Mouse (Mus musculus) midbrain, embryonic 12.5 days (tissue): ENCODE data around the gene Hist1h4k. TPM values are rescaled to one million over a fixed set of nuclear protein-coding genes. Genes with fewer than 3 reads are reported as not detected.
"Not testable (repeated sequence)": the region's sequence is repeated elsewhere in the genome, so short reads cannot be mapped to it uniquely, and the experiment has no call there.

Experiments
- ATAC-seq: fragments of 200-750 bp; cut with Nextera tagmentation; 2 replicates; pipeline ENCODE4 v1.8.0; 2017; ENCODE audit warnings: low read depth, moderate TSS enrichment, moderate library complexity; ENCODE audit not compliant: low FRiP score
- H3K27ac ChIP-seq: fragments of 300-500 bp; sonication (generic); replicated peaks from 2 replicates; pipeline ENCODE4 v1.5.1; 2016; ENCODE audit warnings: mild to moderate bottlenecking
- H3K27me3 ChIP-seq: fragments of 300-500 bp; sonication (generic); 2 replicates; pipeline ENCODE4 v1.6.1; 2016; ENCODE audit warnings: mild to moderate bottlenecking
- H3K36me3 ChIP-seq: fragments of 300-500 bp; sonication (generic); 2 replicates; pipeline ENCODE4 v1.6.1; 2016
- H3K4me1 ChIP-seq: fragments of 300-500 bp; sonication (generic); 2 replicates; pipeline ENCODE4 v1.6.1; 2016
- H3K4me2 ChIP-seq: fragments of 300-500 bp; sonication (generic); replicated peaks from 2 replicates; pipeline ENCODE4 v1.6.1; 2016; ENCODE audit warnings: mild to moderate bottlenecking, moderate library complexity
- H3K4me3 ChIP-seq: fragments of 300-500 bp; sonication (generic); 2 replicates; pipeline ENCODE4 v1.5.1; 2016; ENCODE audit warnings: mild to moderate bottlenecking
- H3K9ac ChIP-seq: fragments of 300-500 bp; sonication (generic); replicated peaks from 2 replicates; pipeline ENCODE4 v1.6.1; 2016; ENCODE audit warnings: mild to moderate bottlenecking, moderate library complexity
- H3K9me3 ChIP-seq: fragments of 300-500 bp; sonication (generic); 2 replicates; pipeline ENCODE4 v1.6.1; 2016; ENCODE audit warnings: mild to moderate bottlenecking
- WGBS: fragments of 180-500 bp; shearing (Covaris S2); methylation state at CpG from one replicate; pipeline ENCODE4 v1.1.7; 2016; 5-methylcytosine and 5-hydroxymethylcytosine counted together
- polyA plus RNA-seq: library from polyadenylated mRNA; unstranded; fragments of >200 nt; fragmentation: Nextera tagmentation; extraction: Ambion mirVana; gene quantifications from 2 replicates; pipeline ENCODE4 v1.2.1, GENCODE M21; 2016

Hist1h4k gene
- polyA plus RNA-seq, 1 experiment from 2014 or later: 3.5 TPM

- Histone ChIP-seq H3K27ac (peak overlapping the region; percentile 95), H3K9me3 (no peaks in the 10 kb centered on the region), H3K27me3 (no peaks in the 10 kb centered on the region), H3K4me2 (peak overlapping the region; percentile 71), H3K36me3 (no peaks in the 10 kb centered on the region), H3K4me1 (peaks cover 24% of the 10 kb centered on the region), H3K4me3 (peak overlapping the region; percentile 47), H3K9ac (peak overlapping the region; percentile 60)
- 4% methylated on average over 10 of the region's 10 CpGs for WGBS
- ATAC-seq: no peak
These were observed 2.8 kb upstream of the Hist1h4k start for GRCm38 (mm10) chr13:21753051-21753523.

- ATAC-seq: no peak
- H3K36me3 ChIP-seq: no peaks in the 10 kb centered on the region
- H3K4me2 ChIP-seq: peak overlapping the region; percentile 71
- no peak overlapping the region for H3K4me3 ChIP-seq
- 0 out of 2 replicates have a peak overlapping the region, but pooled peaks have one; percentile 24 for H3K9ac ChIP-seq
- peaks cover 27% of the 10 kb centered on the region for H3K4me1 ChIP-seq
- no peaks in the 10 kb centered on the region for H3K27me3 ChIP-seq
- 39% methylated on average over 3 of the region's 3 CpGs for WGBS
- no peaks in the 10 kb centered on the region for H3K9me3 ChIP-seq
- H3K27ac ChIP-seq: peak overlapping the region; percentile 95
These were observed 2.1 kb upstream of the Hist1h4k start for GRCm38 (mm10) chr13:21752356-21752755.

GRCm38 (mm10) chr13:21751827-21752226 is 1.5 kb upstream of the Hist1h4k start:
- Histone ChIP-seq H3K36me3 (no peaks in the 10 kb centered on the region), H3K27me3 (no peaks in the 10 kb centered on the region), H3K27ac (peak overlapping the region; percentile 95), H3K9ac (no peak overlapping the region), H3K4me1 (peaks cover 28% of the 10 kb centered on the region), H3K4me3 (no peak overlapping the region), H3K4me2 (no peak overlapping the region; the same call in 1 of the 2 replicates), H3K9me3 (no peaks in the 10 kb centered on the region)
- no peak for ATAC-seq
- WGBS: 78% methylated on average over 3 of the region's 3 CpGs

- H3K4me3 ChIP-seq: no peak overlapping the region
- H3K4me1 ChIP-seq: peaks cover 28% of the 10 kb centered on the region
- H3K27me3 ChIP-seq: no peaks in the 10 kb centered on the region
- H3K4me2 ChIP-seq: no peak overlapping the region
- H3K27ac ChIP-seq: peak overlapping the region; percentile 95; the same call in 1 of the 2 replicates
- H3K9me3 ChIP-seq: no peaks in the 10 kb centered on the region
- ATAC-seq: no peak
- H3K9ac ChIP-seq: no peak overlapping the region
- no peaks in the 10 kb centered on the region for H3K36me3 ChIP-seq
These were observed 1.1 kb upstream of the Hist1h4k start for GRCm38 (mm10) chr13:21751417-21751816.

GRCm38 (mm10) chr13:21749387-21750158 is 732 bp downstream of the Hist1h4k start:
- Histone ChIP-seq H3K27me3 (no peaks in the 10 kb centered on the region), H3K36me3 (no peaks in the 10 kb centered on the region), H3K9me3 (no peaks in the 10 kb centered on the region), H3K9ac (peak overlapping the region; percentile 71), H3K4me2 (peak overlapping the region; percentile 86), H3K4me1 (peaks cover 26% of the 10 kb centered on the region), H3K4me3 (peak overlapping the region; percentile 56), H3K27ac (peak overlapping the region; percentile 94)
- ATAC-seq: no peak
- WGBS: 6% methylated on average over 5 of the region's 5 CpGs

GRCm38 (mm10) chr13:21745006-21745405 is 5.3 kb downstream of the Hist1h4k start:
- no peak overlapping the region for H3K4me3 ChIP-seq
- no peaks in the 10 kb centered on the region for H3K9me3 ChIP-seq
- no peak overlapping the region for H3K4me2 ChIP-seq
- H3K27ac ChIP-seq: no peak overlapping the region
- peaks cover 16% of the 10 kb centered on the region for H3K4me1 ChIP-seq
- no peak overlapping the region for H3K9ac ChIP-seq
- no peaks in the 10 kb centered on the region for H3K36me3 ChIP-seq
- 96% methylated on average over 1 of the region's 1 CpGs for WGBS
- H3K27me3 ChIP-seq: no peaks in the 10 kb centered on the region
- ATAC-seq: no peak

- not testable (repeated sequence) for H3K4me1 ChIP-seq, H3K27me3 ChIP-seq, H3K36me3 ChIP-seq, H3K9me3 ChIP-seq
- peak within 1 kb of the TSS; percentile 57 for H3K4me3 ChIP-seq
- H3K27ac ChIP-seq: peak within 1 kb of the TSS; percentile 98
- WGBS: under 1% methylated on average over 43 of the region's 56 CpGs
- peak within 1 kb of the TSS; percentile 69 for H3K9ac ChIP-seq
- H3K4me2 ChIP-seq: peak within 1 kb of the TSS; percentile 65
- peak; percentile 91 for ATAC-seq
These were observed 15.2 kb downstream of the Hist1h4k start, which contains the start of gene Hist1h4j for GRCm38 (mm10) chr13:21734906-21735767. Hist1h4j (plus strand) TSS chr13:21735064.

- Histone ChIP-seq H3K4me3 (peak overlapping the region; percentile 57), H3K9me3 (no peaks in the 10 kb centered on the region), H3K27ac (peak overlapping the region; percentile 98), H3K4me2 (peak overlapping the region; percentile 65), H3K9ac (peak overlapping the region; percentile 69), H3K36me3 (no peaks in the 10 kb centered on the region), H3K27me3 (no peaks in the 10 kb centered on the region), H3K4me1 (peaks cover 5% of the 10 kb centered on the region; the same call in 1 of the 2 replicates)
- peak; percentile 73 for ATAC-seq
- WGBS: under 1% methylated on average over 21 of the region's 21 CpGs
These were observed 16.0 kb downstream of the Hist1h4k start for GRCm38 (mm10) chr13:21734010-21734905.

GRCm38 (mm10) chr13:21733466-21733865 is 16.8 kb downstream of the Hist1h4k start:
- no peaks in the 10 kb centered on the region for H3K36me3 ChIP-seq
- no peak overlapping the region for H3K4me2 ChIP-seq
- H3K9ac ChIP-seq: no peak overlapping the region
- H3K4me3 ChIP-seq: no peak overlapping the region
- ATAC-seq: peak; percentile 16; the same call in 1 of the 2 replicates
- 62% methylated on average over 5 of the region's 5 CpGs for WGBS
- no peaks in the 10 kb centered on the region for H3K9me3 ChIP-seq
- H3K27me3 ChIP-seq: no peaks in the 10 kb centered on the region
- peak overlapping the region; percentile 98 for H3K27ac ChIP-seq
- H3K4me1 ChIP-seq: peaks cover 5% of the 10 kb centered on the region; the same call in 1 of the 2 replicates

- 80% methylated on average over 1 of the region's 1 CpGs for WGBS
These were observed 20.8 kb downstream of the Hist1h4k start for GRCm38 (mm10) chr13:21729544-21729943.

GRCm38 (mm10) chr13:21727948-21728572 is 22.2 kb downstream of the Hist1h4k start:
- Histone ChIP-seq H3K4me3 (no peak overlapping the region), H3K27ac (peak overlapping the region; percentile 62), H3K27me3 (no peaks in the 10 kb centered on the region), H3K9ac (no peak overlapping the region), H3K4me1 (peaks cover 9% of the 10 kb centered on the region; the same call in 1 of the 2 replicates), H3K36me3 (no peaks in the 10 kb centered on the region), H3K9me3 (no peaks in the 10 kb centered on the region), H3K4me2 (no peak overlapping the region)
- WGBS: 22% methylated on average over 11 of the region's 11 CpGs
- ATAC-seq: peak; percentile 88

More at GRCm38 (mm10) chr13:21729544-21729943, 20.8 kb downstream of the Hist1h4k start:
- no peak for ATAC-seq
- Histone ChIP-seq H3K27ac (no peak overlapping the region), H3K27me3 (no peaks in the 10 kb centered on the region), H3K4me1 (peaks cover 12% of the 10 kb centered on the region; the same call in 1 of the 2 replicates), H3K9me3 (no peaks in the 10 kb centered on the region), H3K36me3 (no peaks in the 10 kb centered on the region), H3K4me2 (no peak overlapping the region), H3K9ac (no peak overlapping the region), H3K4me3 (no peak overlapping the region)
